Mouse (Mus musculus): ENCODE results near the gene Prr22.

- no peak for TF ChIP-seq CTCF (IDR thresholded peaks at IDR 0.05; ENCODE audit: borderline replicate concordance, insufficient read depth, low read length)
- no peak for TF ChIP-seq POLR2A (IDR thresholded peaks at IDR 0.05; ENCODE audit: low read depth, low read length)
Measured at GRCm38 (mm10) chr17:56810245-56810644, 40.2 kb downstream of the Prr22 start.
